24 mouse cellular contexts compared by ENCODE assay signal in genomic region chr1:151289061-151289460, GRCm38 (mm10). TPM values are rescaled to one million over a fixed set of nuclear protein-coding genes. Genes with fewer than 3 reads are reported as not detected.
DNase-seq lines count a peak whose midpoint lies in the region; ATAC-seq and TF ChIP-seq lines count a peak whose summit lies in the region.
"Had no signal": no experiment of that assay in that cellular context is flagged by ENCODE, and none has a peak within 500 bp of the region (broad histone marks: within the 10 kb centered on the region; RNA-seq: fewer than 3 reads in every experiment).

No protein-coding gene starts in this region.

- ATAC-seq in intestine, postnatal 0 days, result peak; percentile 54
- ATAC-seq in stomach, postnatal 0 days (ENCODE audit: low FRiP score, low TSS enrichment), result no peak
- ATAC-seq: activated CD4-positive, CD25-positive, alpha-beta regulatory T cell, adult 4 months; CD4-positive, CD25-positive, alpha-beta regulatory T cell, adult 4 months; forebrain, embryonic 13.5 days; forebrain, embryonic 15.5 days; Patski had no signal

- DNase-seq in urinary bladder, postnatal 14 days (ENCODE audit: low spot score), result peak; percentile 5
- no peak for DNase-seq in urinary bladder, adult 2 months (ENCODE audit: low spot score)
- DNase-seq in stomach, postnatal 0 days (ENCODE audit: low spot score), result peak; percentile 13
- DNase-seq in left cerebral cortex, adult 11 months (ENCODE audit: low spot score), result no peak
- no peak for DNase-seq in kidney, postnatal 10 days
- DNase-seq: adrenal gland, adult 8-10 months; adrenal gland, postnatal 14 days; adrenal gland, postnatal 36 days; B cell, adult 2 months; cerebellum, adult 11-12 months; cerebellum, adult 2 months; cerebellum, adult 9-10 months; cerebellum, postnatal 10 days; cerebellum, postnatal 25 days had no signal

- no peak overlapping the region for H3K27ac ChIP-seq in intestine, postnatal 0 days (ENCODE audit: low read depth, low read length)
- H3K27ac ChIP-seq in stomach, postnatal 0 days (replicated peaks), result no peak overlapping the region
- H3K27ac ChIP-seq: embryonic facial prominence, embryonic 10.5 days; embryonic facial prominence, embryonic 12.5 days; forebrain, embryonic 13.5 days; forebrain, embryonic 15.5 days had no signal

- H3K9me3 ChIP-seq in intestine, postnatal 0 days (ENCODE audit: control insufficient read depth), result no peaks in the 10 kb centered on the region
- no peaks in the 10 kb centered on the region for H3K9me3 ChIP-seq in stomach, postnatal 0 days (ENCODE audit: control insufficient read depth, low read length)
- H3K9me3 ChIP-seq: embryonic facial prominence, embryonic 10.5 days; embryonic facial prominence, embryonic 12.5 days; forebrain, embryonic 13.5 days; forebrain, embryonic 15.5 days; G1E had no signal

- no peak for TF ChIP-seq EP300 in stomach, postnatal 0 days (optimal IDR thresholded peaks at IDR 0.05)

- no peaks in the 10 kb centered on the region for H3K27me3 ChIP-seq in intestine, postnatal 0 days (replicated peaks; ENCODE audit: control insufficient read depth, insufficient read depth, low read length)
- H3K27me3 ChIP-seq in stomach, postnatal 0 days (ENCODE audit: control insufficient read depth, insufficient read depth, low read length), result no peaks in the 10 kb centered on the region
- H3K27me3 ChIP-seq: CH12.LX; embryonic facial prominence, embryonic 12.5 days; forebrain, embryonic 13.5 days; forebrain, embryonic 15.5 days; Patski had no signal

- H3K4me3 ChIP-seq in intestine, postnatal 0 days (ENCODE audit: low read depth, low read length), result no peak overlapping the region
- H3K4me3 ChIP-seq in stomach, postnatal 0 days (ENCODE audit: low read depth, low read length), result no peak overlapping the region
- H3K4me3 ChIP-seq: embryonic facial prominence, embryonic 10.5 days; embryonic facial prominence, embryonic 12.5 days; forebrain, embryonic 13.5 days; forebrain, embryonic 15.5 days had no signal

- H3K36me3 ChIP-seq in intestine, postnatal 0 days (ENCODE audit: control insufficient read depth, insufficient read depth), result no peaks in the 10 kb centered on the region
- H3K36me3 ChIP-seq in stomach, postnatal 0 days (ENCODE audit: control insufficient read depth, insufficient read depth, low read length), result no peaks in the 10 kb centered on the region
- H3K36me3 ChIP-seq: embryonic facial prominence, embryonic 10.5 days; embryonic facial prominence, embryonic 12.5 days; forebrain, embryonic 15.5 days; G1E had no signal

- H3K4me2 ChIP-seq in intestine, postnatal 0 days (replicated peaks; ENCODE audit: low read depth), result peak overlapping the region; percentile 37; the same call in 1 of the 2 replicates
- H3K4me2 ChIP-seq in stomach, postnatal 0 days (replicated peaks; ENCODE audit: low read depth), result no peak overlapping the region
- H3K4me2 ChIP-seq: embryonic facial prominence, embryonic 12.5 days; forebrain, embryonic 13.5 days; forebrain, embryonic 15.5 days had no signal

- TF ChIP-seq CTCF in intestine, postnatal 0 days (IDR thresholded peaks at IDR 0.05; ENCODE audit: low read depth), result no peak
- no peak for TF ChIP-seq CTCF in stomach, postnatal 0 days (IDR thresholded peaks at IDR 0.05; ENCODE audit: low read depth)

- H3K9ac ChIP-seq in intestine, postnatal 0 days (ENCODE audit: low read depth, low read length), result no peak overlapping the region
- no peak overlapping the region for H3K9ac ChIP-seq in stomach, postnatal 0 days (ENCODE audit: low read length)
- H3K9ac ChIP-seq: embryonic facial prominence, embryonic 12.5 days; forebrain, embryonic 13.5 days; forebrain, embryonic 15.5 days had no signal

- WGBS in intestine, postnatal 0 days, result 56% methylated on average over 7 of the region's 7 CpGs
- WGBS in stomach, postnatal 0 days, result 74% methylated on average over 7 of the region's 7 CpGs

- H3K4me1 ChIP-seq in intestine, postnatal 0 days (replicated peaks; ENCODE audit: control insufficient read depth, insufficient read depth, low read length), result no peaks in the 10 kb centered on the region
- no peaks in the 10 kb centered on the region for H3K4me1 ChIP-seq in stomach, postnatal 0 days (replicated peaks; ENCODE audit: control insufficient read depth, insufficient read depth)
- H3K4me1 ChIP-seq: embryonic facial prominence, embryonic 12.5 days; forebrain, embryonic 13.5 days; forebrain, embryonic 15.5 days had no signal

RNA-seq across cellular contexts. Expression of gene Ivns1abp, which starts 55.2 kb away (rescaled TPM):
- polyA plus RNA-seq in urinary bladder, adult 2 months (2012; rRNA removed), result 65.5 and 76.2 TPM in 2 replicates
- 101 and 107 TPM in 2 replicates for polyA plus RNA-seq in intestine, postnatal 0 days (2015; fragmentation: Nextera tagmentation; extraction: Ambion mirVana)
- 92.8 and 97.5 TPM in 2 replicates for polyA plus RNA-seq in stomach, postnatal 0 days (2015; fragmentation: Nextera tagmentation; extraction: Ambion mirVana)

Comparison
In these comparisons a context has a peak if more than half of its experiments do, and no peak if none do; other contexts are left out.
1. DNase-seq: peak in urinary bladder, postnatal 14 days (single experiment) and stomach, postnatal 0 days (single experiment); none in urinary bladder, adult 2 months (single experiment), left cerebral cortex, adult 11 months (single experiment) and kidney, postnatal 10 days (single experiment).